Mouse (Mus musculus) embryo, embryonic 11 days (tissue): Measurements from ENCODE around the gene Trim50.
A peak's percentile ranks its signal among the peaks of the same experiment; 100 is the strongest.

ENCODE experiments used
- DNase-seq: peaks from one replicate; pipeline ENCODE4 v3.0.0-alpha.2; 2015

Gene Trim50

DNA sequence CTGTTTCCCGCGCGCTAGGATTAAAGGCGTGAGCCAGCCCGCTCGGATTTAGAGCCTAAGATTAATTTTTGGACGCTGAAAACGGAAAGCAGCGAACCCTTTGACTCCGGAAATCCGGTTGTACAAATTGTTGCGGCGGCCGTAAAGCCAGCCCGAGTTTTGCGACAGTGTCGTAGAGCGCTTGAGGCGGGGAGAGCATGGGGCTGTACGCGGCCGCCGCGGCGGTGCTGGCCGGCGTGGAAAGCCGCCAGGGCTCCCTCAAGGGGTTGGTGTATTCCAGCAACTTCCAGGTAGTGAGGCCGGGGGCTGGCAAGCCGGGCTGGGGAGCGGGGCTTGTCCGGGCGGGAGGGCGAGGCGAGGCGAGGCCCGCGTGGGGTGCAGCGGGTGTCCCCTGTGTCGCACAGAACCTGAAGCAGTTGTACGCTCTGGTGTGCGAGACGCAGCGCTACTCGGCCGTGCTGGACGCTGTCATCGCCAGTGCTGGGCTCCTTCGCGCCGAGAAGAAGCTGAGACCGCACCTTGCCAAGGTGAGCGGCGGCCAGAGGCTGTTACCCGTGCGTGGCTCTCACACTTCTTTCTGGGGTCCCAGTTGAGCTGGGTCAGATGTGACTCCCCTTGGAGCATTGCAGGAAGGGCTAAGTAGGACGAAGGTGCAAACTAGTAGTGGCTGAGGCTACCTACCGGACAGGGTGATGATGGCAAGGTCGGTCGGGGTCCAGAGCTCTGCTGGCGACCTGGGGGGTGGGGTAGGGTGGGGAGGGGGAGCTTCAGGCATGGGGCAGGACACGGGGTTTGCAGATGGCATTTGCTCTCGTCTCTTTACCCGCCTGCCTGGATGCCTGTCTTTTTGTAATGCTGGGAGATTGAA is 16.9 kb downstream of the Trim50 start, which contains the start of gene Nsun5:
TSS of gene Nsun5 (plus strand) at position 167 of the 868 bp plus-strand sequence.
- DNase-seq = peak; percentile 99

DNA sequence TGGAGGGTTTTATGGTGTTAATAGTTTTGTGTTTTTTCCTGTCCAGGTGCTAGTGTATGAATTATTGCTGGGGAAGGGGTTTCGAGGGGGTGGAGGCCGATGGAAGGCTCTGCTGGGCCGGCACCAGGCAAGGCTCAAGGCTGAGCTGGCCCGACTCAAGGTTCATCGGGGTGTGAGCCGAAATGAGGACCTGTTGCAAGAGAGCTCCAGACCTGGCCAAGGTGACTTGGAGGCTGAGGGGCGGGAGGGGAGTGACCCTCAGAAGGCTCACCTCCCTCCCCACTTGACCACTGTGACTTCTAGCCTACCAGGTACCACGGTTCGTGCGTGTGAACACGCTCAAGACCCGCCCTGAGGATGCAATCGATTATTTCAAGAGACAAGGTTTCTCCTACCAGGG is 18.1 kb downstream of the Trim50 start:
- DNase-seq = no peak

DNA sequence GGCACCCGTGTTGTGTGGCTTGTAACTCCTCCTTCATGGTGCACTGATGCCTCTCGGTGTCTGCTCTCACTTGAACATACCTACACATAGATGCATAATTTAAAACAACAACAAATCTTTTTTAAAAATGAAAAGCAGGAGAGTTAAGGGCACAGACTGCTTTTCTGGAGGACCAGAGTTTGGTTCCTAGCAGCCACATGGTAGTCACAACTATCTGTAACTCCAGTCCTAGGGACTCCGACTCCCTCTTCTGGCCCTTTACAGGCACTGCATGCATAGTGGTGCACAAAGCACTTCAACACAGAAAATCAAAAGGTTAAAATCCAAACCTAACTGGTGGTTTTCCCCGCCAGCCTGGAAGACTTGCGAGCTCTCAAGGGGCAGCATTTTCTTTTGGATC is 20.5 kb downstream of the Trim50 start:
- DNase-seq = no peak

DNA sequence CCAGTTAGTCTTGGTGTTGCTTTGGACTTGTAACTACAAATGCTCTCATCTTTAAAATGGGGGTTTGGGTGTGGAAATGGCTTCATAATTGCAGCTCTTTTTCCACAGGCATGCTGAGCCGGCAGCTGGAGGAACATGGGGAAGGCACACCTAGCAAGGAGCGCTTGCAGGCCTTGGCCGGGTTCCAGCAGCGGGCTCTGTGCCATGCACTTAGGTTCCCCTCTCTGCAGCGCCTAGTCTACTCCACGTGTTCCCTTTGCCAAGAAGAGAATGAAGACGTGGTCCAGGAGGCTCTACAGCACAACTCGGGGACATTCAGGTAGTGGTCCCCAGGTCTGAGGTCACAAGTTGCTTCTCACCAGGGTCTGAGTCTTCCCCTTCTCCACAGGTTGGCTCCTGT is 22.1 kb downstream of the Trim50 start:
- no peak for DNase-seq

DNA sequence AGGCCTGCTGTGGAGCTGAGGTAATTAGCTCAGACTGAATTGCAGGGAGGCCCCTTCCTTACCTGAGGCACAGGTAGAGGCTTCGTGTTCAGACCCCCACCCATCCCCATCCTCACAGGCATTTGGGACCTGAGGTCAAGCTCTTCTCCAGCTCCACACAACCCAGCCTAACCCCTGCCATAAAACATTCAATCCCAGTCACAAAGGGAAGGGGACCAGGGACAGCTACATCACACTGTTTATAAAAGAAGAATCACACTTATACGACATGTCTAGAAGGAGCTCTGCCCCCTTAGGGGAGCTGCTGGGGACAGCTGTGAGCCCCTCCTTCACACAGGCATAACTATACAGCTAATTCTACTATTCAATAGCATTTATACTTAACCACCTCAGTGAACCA is 23.2 kb downstream of the Trim50 start:
- no peak for DNase-seq

DNA sequence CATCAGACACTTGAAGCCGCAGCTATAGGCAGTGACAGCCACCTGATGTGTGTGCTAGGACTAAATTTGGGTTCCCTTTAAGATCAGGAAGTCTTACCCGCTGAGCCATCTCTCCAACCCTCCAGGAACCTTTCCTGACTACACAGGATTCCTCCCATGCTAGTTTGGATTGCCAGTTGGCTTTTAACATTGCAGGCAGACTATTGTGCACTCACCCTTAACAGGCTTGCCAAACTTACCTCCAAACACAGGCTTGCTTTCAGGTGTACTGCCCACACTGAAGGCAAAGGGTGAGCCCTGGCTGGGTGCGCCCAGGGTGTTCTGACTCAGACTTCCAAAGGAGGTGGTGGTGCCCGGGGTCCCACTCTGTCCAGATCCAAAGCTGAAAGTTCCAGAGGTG is 27.6 kb downstream of the Trim50 start:
- no peak for DNase-seq

DNA sequence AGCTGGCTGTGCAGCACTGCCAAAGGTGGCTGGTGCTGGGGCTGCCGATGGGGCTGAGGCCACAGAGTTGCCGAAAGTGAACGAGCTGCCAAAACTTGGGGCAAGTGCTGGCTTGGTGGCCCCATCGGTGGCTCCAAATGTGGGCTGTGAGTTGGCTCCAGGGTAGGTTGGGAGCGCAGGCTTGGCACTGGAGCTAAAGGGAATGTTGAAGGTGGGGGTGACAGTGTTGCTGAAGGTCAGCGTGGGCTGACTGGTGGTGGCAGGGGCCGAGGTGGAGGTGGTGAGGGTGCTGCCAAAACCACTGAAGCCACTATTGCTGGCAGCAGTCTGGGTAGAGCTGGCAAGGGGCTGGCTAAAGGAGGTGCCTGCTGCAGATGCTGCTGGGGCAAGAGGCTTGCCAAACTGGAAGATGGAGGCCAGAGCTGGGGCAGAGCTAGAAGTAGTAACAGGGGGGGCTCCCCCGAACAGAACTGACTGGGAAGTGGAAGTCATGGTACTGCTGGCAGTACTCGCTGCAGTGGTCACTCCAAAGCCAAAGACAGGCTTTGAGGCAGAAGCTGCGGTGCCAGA is 28.3 kb downstream of the Trim50 start:
- DNase-seq = no peak

DNA sequence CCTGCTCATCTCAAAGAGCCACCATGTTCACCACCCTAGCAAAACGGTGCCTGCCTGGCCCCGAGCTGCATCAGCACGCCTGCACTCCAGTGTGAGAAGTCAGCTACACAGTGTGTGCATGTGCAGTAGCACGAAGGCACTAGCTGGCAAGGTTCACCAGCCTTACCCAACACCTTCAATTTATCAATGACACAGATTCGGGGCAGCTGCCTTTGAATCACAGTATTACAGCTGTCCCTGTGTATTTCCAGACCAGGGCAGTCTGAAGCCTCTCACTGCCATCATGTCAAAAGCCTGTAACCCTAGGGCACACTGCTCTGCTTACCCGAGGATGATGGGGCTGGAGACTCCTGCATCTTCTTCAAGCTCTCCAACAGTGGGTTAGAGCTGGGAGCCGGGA is 29.7 kb downstream of the Trim50 start:
- no peak for DNase-seq

DNA sequence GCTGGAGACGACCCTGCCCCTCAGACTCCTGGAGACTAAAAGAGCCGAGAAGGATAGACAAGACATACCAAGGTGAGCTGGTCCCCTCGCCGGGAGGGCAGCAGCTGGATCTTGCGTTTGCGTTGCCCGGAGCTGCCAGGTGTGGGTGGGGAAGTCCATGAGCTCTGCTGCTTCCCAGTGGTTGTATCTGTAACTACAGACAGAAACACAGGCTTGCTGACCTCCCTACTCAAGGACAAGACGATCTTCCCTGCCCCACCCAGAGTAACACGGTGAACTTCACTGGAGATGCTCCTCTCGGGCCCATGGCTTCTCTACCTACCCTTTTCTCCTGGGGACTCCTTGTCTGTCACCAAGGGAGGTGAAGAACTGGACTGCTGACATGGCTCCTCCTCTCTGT is 30.7 kb downstream of the Trim50 start:
- DNase-seq = no peak

DNA sequence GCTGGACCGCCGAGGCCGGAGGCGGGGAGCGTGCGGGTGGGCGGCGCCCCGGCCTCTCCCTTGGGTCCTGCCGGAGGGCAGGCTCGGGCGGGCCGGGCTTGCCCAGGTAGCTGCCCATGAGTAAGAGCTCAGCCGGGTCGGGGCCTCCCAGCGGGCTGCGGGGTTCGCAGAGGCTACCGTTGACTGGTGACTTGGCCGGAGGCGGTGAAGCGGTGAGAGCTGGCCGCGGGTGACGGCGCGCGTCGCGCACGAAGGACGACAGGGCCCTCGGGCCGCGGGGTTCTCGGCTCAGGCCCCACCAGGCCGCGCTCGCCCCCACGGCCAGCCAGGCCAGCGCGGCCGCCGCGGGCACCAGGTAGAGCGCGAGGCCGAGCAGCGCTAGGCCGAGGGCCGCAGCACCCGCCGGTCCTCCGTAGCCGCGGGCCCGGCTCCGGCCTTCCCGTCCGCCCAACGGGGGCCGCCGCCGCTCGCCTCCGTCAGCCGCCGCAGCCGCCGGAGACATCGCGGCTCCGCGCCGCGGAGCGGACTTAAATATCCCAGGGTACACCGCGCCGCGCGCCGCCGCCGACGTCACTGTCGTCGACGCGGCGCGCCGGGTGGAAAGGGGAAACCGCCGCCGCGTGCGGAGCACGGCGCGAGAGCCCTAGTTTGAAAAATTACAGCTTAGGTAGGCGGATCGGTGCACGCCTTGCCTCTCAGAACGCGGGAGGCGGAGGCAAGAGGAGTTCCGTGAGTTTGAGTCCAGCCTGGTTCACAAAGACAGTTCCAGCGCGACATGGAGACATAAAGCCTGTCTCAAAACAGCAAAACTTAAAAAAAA is 41.1 kb downstream of the Trim50 start, which contains the start of gene Pom121:
TSS of gene Pom121 (minus strand) at position 543 of the 820 bp plus-strand sequence.
- peak; percentile 97 for DNase-seq

DNA sequence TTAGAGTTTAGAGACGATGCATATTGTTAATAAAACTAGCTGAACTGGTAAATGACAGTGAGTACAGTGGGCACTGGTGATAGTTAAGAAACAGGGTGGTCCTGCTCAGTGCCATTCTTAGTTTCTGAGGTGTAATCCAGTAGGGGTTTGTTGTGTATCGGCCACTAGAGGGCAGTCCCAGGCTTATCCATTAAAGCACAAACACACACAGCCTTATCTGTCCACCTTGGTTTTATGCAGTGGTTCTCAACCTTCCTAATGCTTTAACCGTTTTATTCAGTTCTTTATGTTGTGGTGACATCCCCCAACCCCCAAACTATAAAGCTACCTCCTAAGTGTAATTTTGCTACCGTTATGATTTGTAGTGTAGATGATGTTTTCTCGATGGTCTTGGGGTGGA is 42.7 kb downstream of the Trim50 start:
- peak; percentile 63 for DNase-seq

DNA sequence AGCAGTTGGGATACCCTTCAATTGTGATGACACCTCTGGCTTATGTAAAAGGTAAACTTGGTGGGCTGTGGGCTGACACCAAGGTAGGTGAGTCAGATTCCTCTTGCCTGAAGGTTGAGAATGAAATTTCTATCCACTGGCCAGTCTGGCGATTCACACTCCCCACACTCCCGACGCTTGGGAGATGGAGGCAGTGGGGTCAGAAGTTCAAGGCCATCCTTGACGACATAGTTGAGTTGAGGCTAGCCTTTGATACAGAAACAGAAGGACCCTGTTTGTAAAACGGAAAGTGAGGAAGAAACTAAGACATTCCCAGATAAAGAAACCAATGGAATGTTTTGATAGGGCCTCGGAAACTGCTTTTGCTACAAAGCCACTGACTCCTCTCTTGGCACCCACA is 46.3 kb downstream of the Trim50 start:
- DNase-seq = no peak

DNA sequence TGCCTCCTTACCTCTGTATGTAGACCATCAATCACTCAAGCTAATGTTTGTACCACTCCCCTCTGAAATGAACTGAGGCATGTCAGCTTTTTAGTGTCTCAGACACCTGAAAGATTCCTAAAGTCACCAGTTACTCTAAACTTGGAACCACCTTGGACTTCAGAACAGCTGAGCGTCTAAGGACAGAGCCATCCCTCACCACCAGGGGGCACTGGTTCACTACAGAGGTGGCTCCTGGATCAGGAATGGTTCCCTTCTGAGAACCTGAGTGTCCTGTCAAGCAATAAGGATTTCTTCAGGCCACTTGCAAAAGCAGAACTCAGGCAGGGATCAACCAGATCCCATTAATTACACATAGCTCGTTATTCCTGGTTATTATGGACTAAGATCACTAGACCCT is 47.1 kb downstream of the Trim50 start:
- DNase-seq = peak; percentile 85

DNA sequence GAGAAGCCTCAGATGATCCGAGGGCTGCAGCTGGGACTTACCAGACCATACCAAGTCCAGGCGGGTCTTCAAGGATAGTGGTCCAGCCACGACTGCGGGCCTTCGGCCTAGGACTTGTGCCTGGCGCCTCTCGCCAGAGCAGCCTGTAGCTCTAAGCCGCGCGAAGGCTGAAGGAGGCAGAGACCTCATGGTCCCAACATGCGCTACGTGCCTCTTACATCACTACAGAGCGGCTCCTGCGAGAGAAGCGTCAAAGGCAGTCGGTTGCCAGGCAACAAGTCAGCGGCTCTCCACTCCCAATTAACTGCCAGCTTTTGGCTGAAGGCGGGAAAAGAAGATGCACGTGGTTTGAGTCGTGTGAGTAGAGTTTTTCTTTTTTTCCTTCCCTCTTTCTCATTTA is 51.5 kb downstream of the Trim50 start:
- DNase-seq = peak; percentile 63

DNA sequence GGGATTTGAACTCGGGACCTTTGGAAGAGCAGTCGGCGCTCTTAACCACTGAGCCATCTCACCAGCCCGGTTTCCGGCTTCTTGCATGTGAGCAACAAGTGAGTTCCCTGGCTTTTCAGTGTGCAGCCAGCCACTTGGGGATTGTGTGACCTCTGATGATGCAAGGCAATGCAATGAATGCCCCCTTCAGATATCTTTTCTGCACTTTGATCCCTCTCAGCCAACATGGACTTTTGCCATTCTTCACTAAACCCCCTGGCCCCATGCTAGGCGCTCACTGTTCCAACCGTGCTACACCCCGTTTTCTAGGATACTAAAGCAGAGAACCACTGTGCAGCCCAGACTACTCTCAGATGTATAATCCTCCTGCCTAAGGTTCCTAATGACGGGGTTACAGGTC is 52.3 kb downstream of the Trim50 start:
- no peak for DNase-seq

DNA sequence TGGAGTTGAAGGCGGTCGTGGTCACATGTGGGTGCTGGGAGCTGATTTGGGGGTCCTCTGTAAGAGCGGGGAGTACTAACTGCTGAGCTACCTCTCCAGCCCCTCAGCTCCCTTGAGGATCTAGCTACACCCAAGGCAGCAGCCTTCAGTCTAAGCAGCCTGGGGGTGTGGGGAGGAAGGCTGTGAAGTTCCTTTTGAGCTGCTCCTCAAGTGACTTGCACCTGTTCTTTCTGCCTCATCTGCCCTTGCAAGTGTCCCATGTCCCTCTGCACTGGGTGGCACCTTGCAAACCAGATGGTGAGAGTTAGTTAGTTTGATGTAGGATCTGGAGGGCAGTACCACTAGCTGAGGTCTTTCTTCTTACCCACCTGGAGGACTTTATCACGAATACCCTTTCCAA is 55.0 kb downstream of the Trim50 start:
- no peak for DNase-seq

DNA sequence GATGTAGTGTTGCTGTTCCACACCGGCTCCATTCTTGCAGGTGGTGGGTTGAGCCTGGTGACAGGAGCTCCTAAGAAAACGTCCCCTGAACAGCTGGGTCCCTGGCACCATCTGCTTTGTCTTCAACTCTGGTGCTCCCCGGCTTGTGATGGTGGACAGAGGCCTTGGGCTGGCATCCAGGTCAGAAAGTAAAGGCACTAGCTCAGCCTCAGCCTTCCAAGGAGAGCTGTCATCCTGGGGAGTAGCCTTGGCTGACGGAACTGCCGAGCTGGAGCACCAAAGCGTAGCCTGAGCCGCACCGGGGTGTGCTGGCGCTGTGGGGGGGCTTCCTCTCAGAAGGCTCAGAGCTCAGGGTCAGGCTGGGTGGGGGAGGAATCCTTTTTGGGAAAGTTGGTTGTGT is 57.2 kb downstream of the Trim50 start:
- no peak for DNase-seq
